Mouse (Mus musculus): Measurements from ENCODE around the gene Gm5901.
"Not testable (repeated sequence)": the region's sequence is repeated elsewhere in the genome, so short reads cannot be mapped to it uniquely, and the experiment has no call there.

Gene Gm5901

GRCm38 (mm10) chr7:105374866-105375265 lies at the start of gene Gm5901:
Gene Gm5901, plus strand, starts transcription at chr7:105375038.
- ATAC-seq (ENCODE audit: insufficient number of reproducible peaks, low FRiP score, low TSS enrichment): no peak

DNA sequence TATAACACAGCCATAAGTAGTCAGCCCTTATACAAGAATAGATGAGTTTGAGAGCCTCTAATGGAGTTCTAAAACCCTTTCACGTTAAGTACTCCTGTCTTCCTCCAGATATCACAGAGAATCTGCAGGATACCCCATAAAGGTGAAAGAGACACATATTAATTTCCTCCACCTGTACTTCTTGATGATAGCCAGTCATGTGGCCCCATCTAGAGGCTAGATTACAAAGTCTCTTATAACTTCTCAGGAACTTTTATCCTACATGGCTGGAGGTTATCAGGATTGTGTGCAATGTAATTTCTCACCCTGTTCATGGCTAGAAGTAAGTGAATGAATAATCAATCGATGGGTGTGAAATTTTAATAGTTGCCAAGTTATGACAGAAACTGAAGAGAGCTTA lies 49.5 kb upstream of the Gm5901 start:
- ATAC-seq (ENCODE audit: insufficient number of reproducible peaks, low FRiP score, low TSS enrichment): no peak

GRCm38 (mm10) chr7:105334004-105334403 lies 40.8 kb upstream of the Gm5901 start, which contains the start of gene Olfr690:
Gene Olfr690, minus strand, starts transcription at chr7:105334104.
- no peak for ATAC-seq (ENCODE audit: insufficient number of reproducible peaks, low FRiP score, low TSS enrichment)

DNA sequence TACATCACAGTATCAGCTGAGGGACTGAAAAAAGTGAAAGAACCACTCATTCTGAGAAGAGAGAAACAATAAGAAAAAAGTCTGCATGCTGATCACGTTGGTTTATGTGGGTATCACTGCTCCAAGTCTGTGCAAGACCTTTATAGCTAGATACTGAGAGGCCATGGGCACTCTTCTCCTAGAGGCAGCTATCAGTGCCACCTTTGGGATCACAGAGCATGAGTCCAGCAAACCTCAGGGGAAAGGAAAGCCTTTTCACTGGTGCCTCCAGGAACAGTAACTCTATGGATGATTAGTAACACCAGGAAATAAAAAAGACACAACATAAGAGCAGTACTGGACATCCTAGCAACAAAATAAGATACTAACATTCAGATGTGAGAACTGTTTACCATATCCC lies 32.7 kb upstream of the Gm5901 start, which contains the start of gene Olfr691:
TSS of gene Olfr691 (minus strand) at position 101 of the 400 bp plus-strand sequence.
- ATAC-seq (ENCODE audit: insufficient number of reproducible peaks, low FRiP score, low TSS enrichment): no peak

DNA sequence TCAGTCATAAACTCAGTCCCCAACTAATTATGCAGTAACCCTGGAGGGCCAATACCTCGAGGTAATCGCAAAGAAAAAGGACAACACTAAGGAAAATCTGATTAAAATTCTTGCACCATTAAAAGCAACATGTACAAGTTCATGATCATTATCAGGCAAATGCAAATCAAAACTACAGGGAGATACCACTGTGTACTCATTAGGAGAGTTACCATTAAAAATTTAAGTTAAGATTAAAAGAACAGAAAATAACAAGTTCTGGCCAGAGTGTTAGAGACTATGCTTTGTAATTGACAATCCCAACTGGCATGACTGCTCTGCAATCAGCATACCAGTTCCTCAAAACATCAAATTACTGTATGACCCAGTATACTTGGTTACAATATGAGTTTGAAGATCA lies 32.1 kb upstream of the Gm5901 start:
- no peak for ATAC-seq (ENCODE audit: insufficient number of reproducible peaks, low FRiP score, low TSS enrichment)

DNA sequence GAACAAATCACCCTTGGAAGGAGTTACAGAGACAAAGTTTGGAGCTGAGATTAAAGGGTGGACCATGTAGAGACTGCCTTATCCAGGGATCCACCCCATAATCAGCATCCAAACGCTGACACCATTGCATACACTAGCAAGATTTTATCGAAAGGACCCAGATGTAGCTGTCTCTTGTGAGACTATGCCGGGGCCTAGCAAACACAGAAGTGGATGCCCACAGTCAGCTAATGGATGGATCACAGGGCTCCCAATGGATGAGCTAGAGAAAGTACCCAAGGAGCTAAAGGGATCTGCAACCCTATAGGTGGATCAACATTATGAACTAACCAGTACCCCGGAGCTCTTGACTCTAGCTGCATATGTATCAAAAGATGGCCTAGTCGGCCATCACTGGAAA lies 18.8 kb upstream of the Gm5901 start:
- ATAC-seq (ENCODE audit: insufficient number of reproducible peaks, low FRiP score, low TSS enrichment): not testable (repeated sequence)

- not testable (repeated sequence) for ATAC-seq (ENCODE audit: insufficient number of reproducible peaks, low FRiP score, low TSS enrichment)
These were observed 18.4 kb upstream of the Gm5901 start for GRCm38 (mm10) chr7:105356487-105356886.

GRCm38 (mm10) chr7:105361713-105362112 lies 13.1 kb upstream of the Gm5901 start:
- ATAC-seq (ENCODE audit: insufficient number of reproducible peaks, low FRiP score, low TSS enrichment): no peak

GRCm38 (mm10) chr7:105367268-105367667 lies 7.6 kb upstream of the Gm5901 start:
- no peak for ATAC-seq (ENCODE audit: insufficient number of reproducible peaks, low FRiP score, low TSS enrichment)

DNA sequence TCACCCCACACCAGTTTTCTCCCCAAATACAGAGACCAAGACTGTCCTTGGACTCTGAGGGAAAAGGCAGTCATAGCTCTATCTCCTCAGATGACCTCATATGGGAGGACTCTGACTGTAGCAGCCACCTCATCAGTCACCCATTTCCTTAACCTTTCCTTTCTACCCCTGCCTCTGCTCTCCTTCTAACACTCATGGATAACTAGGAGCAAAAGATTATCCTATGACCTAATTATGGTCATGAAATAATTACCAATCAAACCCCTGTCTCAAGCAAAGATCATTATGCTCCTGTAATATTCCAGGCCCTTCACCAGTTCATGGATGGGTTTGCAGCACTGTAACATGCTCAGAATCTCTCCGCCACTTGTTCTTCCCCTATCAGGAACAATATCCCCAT lies 6.9 kb upstream of the Gm5901 start, which contains the start of gene Olfr692:
TSS of gene Olfr692 (plus strand) at position 301 of the 400 bp plus-strand sequence.
- ATAC-seq (ENCODE audit: insufficient number of reproducible peaks, low FRiP score, low TSS enrichment): no peak

GRCm38 (mm10) chr7:105368521-105368920 lies 6.3 kb upstream of the Gm5901 start:
- no peak for ATAC-seq (ENCODE audit: insufficient number of reproducible peaks, low FRiP score, low TSS enrichment)

DNA sequence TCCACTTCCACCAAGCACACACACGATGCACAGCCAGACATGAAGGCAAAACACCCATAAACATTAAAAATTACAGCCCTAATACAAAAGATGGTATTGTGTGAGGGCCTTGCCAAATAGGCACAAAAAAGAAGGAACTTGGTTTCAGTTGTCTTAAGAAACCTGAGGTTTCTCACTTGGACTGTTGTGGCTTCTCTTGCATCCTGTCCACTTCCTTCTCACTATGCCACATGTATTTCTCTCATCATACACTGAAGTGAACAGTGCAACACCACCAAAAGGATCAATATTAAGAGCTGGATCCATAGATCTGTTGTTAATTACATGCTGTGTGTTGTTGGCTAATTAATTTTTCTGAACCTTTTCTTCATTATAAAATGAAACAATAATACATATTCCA lies 1.9 kb upstream of the Gm5901 start:
- no peak for ATAC-seq (ENCODE audit: insufficient number of reproducible peaks, low FRiP score, low TSS enrichment)

- ATAC-seq (ENCODE audit: insufficient number of reproducible peaks, low FRiP score, low TSS enrichment): no peak
These were observed 1.3 kb upstream of the Gm5901 start for GRCm38 (mm10) chr7:105373509-105373908.

GRCm38 (mm10) chr7:105373976-105374375 lies 862 bp upstream of the Gm5901 start:
- ATAC-seq (ENCODE audit: insufficient number of reproducible peaks, low FRiP score, low TSS enrichment): no peak

DNA sequence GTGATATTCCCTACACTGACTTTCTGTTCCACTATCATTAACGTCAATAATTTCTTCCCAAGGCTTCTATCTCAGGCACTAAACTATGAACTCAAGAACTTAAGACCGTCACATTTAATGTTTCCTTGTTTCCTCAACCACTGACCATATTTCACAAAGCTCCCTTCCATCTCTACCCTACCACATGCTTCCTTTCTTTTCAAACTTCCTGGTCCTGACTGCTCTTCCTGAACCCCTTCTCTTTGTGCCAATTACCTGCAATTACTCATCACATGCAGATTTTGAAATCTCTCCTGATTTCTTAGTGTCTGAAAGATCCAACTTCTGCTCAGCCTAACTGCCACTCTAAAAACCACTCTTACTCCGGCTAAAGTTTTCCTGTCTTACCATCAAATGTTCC lies 5.5 kb downstream of the Gm5901 start:
- no peak for ATAC-seq (ENCODE audit: insufficient number of reproducible peaks, low FRiP score, low TSS enrichment)

DNA sequence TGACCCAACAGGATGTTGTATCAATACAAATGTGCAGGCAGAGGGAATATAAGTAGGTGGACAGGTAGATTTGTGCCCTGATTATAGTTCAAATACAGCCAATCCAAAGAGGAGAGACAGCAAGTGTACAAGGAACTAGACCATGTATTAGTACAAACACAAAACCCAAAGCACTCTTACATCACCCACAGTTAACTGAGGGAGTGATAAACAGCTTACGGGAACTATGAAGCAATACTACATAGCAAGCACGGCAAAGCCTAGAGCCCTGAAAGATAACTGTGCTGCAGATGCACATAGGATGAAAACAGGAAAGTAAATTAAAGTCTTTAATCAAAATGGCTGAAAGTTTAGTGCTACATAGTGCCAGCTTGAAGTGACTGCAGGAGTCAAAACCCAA lies 12.9 kb downstream of the Gm5901 start:
- ATAC-seq (ENCODE audit: insufficient number of reproducible peaks, low FRiP score, low TSS enrichment): no peak

GRCm38 (mm10) chr7:105390236-105390635 lies 15.4 kb downstream of the Gm5901 start:
- no peak for ATAC-seq (ENCODE audit: insufficient number of reproducible peaks, low FRiP score, low TSS enrichment)

- no peak; the same call in 1 of the 2 replicates for ATAC-seq (ENCODE audit: insufficient number of reproducible peaks, low FRiP score, low TSS enrichment)
These were observed 19.8 kb downstream of the Gm5901 start for GRCm38 (mm10) chr7:105394606-105395005.

DNA sequence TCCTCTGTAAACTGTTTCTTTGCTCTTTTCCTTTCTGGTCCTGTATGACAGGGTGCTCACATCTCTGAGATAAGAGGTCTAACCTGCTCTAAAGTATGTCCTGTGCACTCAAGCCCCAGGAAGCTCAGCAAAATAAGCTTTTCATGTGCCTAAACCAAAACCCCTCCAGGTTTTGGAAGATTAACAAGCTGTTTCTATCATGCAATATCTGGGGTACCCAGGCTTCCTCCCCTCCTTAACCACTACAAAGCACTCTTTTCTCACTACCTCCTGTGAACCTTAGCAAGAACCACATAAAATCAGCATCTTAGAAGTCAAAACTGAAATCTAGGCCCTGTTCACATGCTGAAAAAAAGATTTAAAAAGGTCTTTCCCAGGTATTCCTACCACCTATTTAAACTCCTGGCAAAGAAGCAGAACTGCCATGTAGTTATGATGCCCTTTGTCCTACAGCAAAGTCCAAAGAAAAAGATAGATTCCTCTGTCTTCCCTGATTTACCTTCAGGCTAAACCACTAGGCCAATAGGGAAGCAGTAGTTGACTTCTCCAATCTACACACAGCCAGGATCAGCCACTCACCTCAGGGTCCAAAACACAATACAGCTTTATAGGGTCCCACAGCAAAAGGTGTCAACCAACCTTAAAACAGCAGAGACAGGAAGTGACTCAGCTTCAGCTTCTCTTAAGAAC lies 20.4 kb downstream of the Gm5901 start:
- ATAC-seq (ENCODE audit: insufficient number of reproducible peaks, low FRiP score, low TSS enrichment): no peak

- no peak for ATAC-seq (ENCODE audit: insufficient number of reproducible peaks, low FRiP score, low TSS enrichment)
These were observed 21.3 kb downstream of the Gm5901 start for GRCm38 (mm10) chr7:105396126-105396525.

GRCm38 (mm10) chr7:105399058-105399934 lies 24.5 kb downstream of the Gm5901 start:
- ATAC-seq (ENCODE audit: insufficient number of reproducible peaks, low FRiP score, low TSS enrichment): peak; percentile 9
